Mouse (Mus musculus) B cell, adult 67 days (primary cell): ENCODE data around the gene Flrt3. TPM values are rescaled to one million over a fixed set of nuclear protein-coding genes. Genes with fewer than 3 reads are reported as not detected.

ENCODE experiments used
- total RNA-seq, 2 experiments: library from RNA; stranded (reverse); gene quantifications; 4 replicates each; pipeline ENCODE4 v1.2.4; 2023

The Flrt3 gene
- total RNA-seq, result not detected

GRCm38 (mm10) chr2:140670963-140671702 lies at the start of gene Flrt3:
Flrt3 (minus strand) TSS chr2:140671469.

